Mouse (Mus musculus) embryonic facial prominence, embryonic 11.5 days (tissue): ENCODE measurements around the gene Pax6. TPM values are rescaled to one million over a fixed set of nuclear protein-coding genes. Genes with fewer than 3 reads are reported as not detected.

Source experiments
- ATAC-seq: fragments of 200-750 bp; cut with Nextera tagmentation; replicated peaks from 2 replicates; pipeline ENCODE4 v1.8.0; 2017; ENCODE audit warnings: low read depth; ENCODE audit not compliant: insufficient number of reproducible peaks, low FRiP score, low TSS enrichment
- DNase-seq: peaks from one replicate; pipeline ENCODE4 v3.0.0-alpha.2; 2015; ENCODE audit warnings: low spot score
- H3K27ac ChIP-seq: fragments of 300-500 bp; sonication (generic); replicated peaks from 2 replicates; pipeline ENCODE4 v1.5.1; 2014; ENCODE audit warnings: mild to moderate bottlenecking, low read depth, low read length, control low read depth
- H3K27me3 ChIP-seq: fragments of 300-500 bp; sonication (generic); 2 replicates; pipeline ENCODE4 v1.6.1; 2014; ENCODE audit warnings: mild to moderate bottlenecking, low read length, moderate library complexity, mixed read lengths; ENCODE audit not compliant: control insufficient read depth, insufficient read depth
- H3K36me3 ChIP-seq: fragments of 300-500 bp; sonication (generic); replicated peaks from 2 replicates; pipeline ENCODE4 v1.6.1; 2014; ENCODE audit warnings: low read depth, mild to moderate bottlenecking, low read length, moderate library complexity, mixed read lengths; ENCODE audit not compliant: control insufficient read depth, insufficient read depth
- H3K4me1 ChIP-seq: fragments of 300-500 bp; sonication (generic); 2 replicates; pipeline ENCODE4 v1.6.1; 2014; ENCODE audit warnings: low read length, mixed read lengths; ENCODE audit not compliant: control insufficient read depth, insufficient read depth
- H3K4me2 ChIP-seq: fragments of 300-500 bp; sonication (generic); 2 replicates; pipeline ENCODE4 v1.6.1; 2014; ENCODE audit warnings: low read depth, mild to moderate bottlenecking, control low read depth, low read length, moderate library complexity
- H3K4me3 ChIP-seq: fragments of 300-500 bp; sonication (generic); 2 replicates; pipeline ENCODE4 v1.5.1; 2014; ENCODE audit warnings: low read depth, low read length, control low read depth
- H3K9ac ChIP-seq: fragments of 300-500 bp; sonication (generic); replicated peaks from 2 replicates; pipeline ENCODE4 v1.6.1; 2014; ENCODE audit warnings: mild to moderate bottlenecking, control low read depth, low read length
- H3K9me3 ChIP-seq: fragments of 300-500 bp; sonication (generic); replicated peaks from 2 replicates; pipeline ENCODE4 v1.6.1; 2016; ENCODE audit warnings: mild to moderate bottlenecking, low read length, inconsistent platforms, mixed read lengths; ENCODE audit not compliant: control insufficient read depth
- WGBS: fragments of 180-500 bp; shearing (Covaris S2); extraction: QIAGEN DNeasy Blood & Tissue Kit; methylation state at CpG from one replicate; pipeline ENCODE4 v1.1.7; 2014; 5-methylcytosine and 5-hydroxymethylcytosine counted together
- polyA plus RNA-seq: library from polyadenylated mRNA; unstranded; fragments of >200 nt; fragmentation: Nextera tagmentation; extraction: Ambion mirVana; gene quantifications from 2 replicates; pipeline ENCODE4 v1.2.1, GENCODE M21; 2014

Pax6 gene
- 13.9 and 26.6 TPM in 2 replicates for polyA plus RNA-seq

GRCm38 (mm10) chr2:105668271-105669270 is at the start of gene Pax6:
Gene Pax6 (plus strand): TSS chr2:105668900.
- Histone ChIP-seq H3K27ac (no peak within 1 kb of the TSS), H3K4me2 (peak within 1 kb of the TSS; percentile 10), H3K9ac (no peak within 1 kb of the TSS), H3K36me3 (no peaks in the 10 kb centered on the region), H3K4me1 (no peaks in the 10 kb centered on the region; the same call in 1 of the 2 replicates), H3K9me3 (no peaks in the 10 kb centered on the region), H3K27me3 (peaks cover 89% of the 10 kb centered on the region), H3K4me3 (peak within 1 kb of the TSS; percentile 22)
- ATAC-seq (no peak), DNase-seq (peak; percentile 38)
- WGBS, result under 1% methylated on average over 44 of the region's 44 CpGs

DNA sequence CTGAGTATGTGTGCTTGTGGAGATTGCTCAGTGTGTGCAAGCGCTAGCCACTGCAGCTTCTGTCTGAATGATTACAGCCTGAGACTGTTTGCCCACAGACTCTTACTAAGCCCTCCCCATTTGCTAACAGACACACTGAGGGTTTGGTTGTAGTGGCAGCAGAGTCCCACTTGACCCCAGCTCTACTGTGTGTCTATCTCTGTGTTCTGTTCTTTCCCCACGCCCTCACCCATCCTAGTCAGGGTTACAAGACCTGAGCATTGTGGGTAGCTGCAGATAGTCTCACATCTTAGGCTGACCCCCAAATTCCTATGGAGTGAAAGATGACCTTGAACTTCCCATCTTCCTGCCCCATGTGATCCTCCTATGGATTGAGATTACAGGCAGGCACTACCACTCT is 19.8 kb upstream of the Pax6 start:
- no peaks in the 10 kb centered on the region for H3K9me3 ChIP-seq
- DNase-seq (no peak), ATAC-seq (no peak)
- no peaks in the 10 kb centered on the region for H3K4me1 ChIP-seq
- no peaks in the 10 kb centered on the region for H3K27me3 ChIP-seq
- WGBS, result 80% methylated on average over 2 of the region's 2 CpGs
- H3K36me3 ChIP-seq, result no peaks in the 10 kb centered on the region
- no peak overlapping the region for H3K9ac ChIP-seq
- H3K4me3 ChIP-seq, result no peak overlapping the region
- no peak overlapping the region for H3K4me2 ChIP-seq
- H3K27ac ChIP-seq, result no peak overlapping the region

DNA sequence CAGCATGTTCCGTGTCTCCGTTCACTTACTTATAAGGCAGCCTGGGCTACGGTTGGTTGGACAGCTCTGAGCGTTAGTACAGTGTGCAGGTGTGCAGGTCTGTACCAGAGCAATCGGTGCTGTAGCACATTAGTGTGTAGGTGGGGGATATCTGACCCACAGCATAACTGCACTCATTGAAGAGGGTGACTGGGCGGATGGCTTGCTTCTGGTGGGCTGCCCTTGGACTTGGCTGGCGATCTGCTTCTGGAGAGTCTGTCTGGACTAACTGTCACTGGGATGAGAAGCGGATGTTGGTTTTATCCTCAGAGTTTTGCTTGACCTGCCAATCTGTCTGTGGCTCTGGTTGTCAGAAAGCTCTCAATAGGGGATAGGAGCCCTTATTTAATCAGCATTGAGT is 12.2 kb upstream of the Pax6 start:
- H3K9ac ChIP-seq, result no peak overlapping the region
- no peaks in the 10 kb centered on the region for H3K36me3 ChIP-seq
- no peak overlapping the region for H3K4me3 ChIP-seq
- 83% methylated on average over 8 of the region's 8 CpGs for WGBS
- DNase-seq, result no peak
- no peak overlapping the region for H3K4me2 ChIP-seq
- ATAC-seq, result no peak
- peaks cover 30% of the 10 kb centered on the region for H3K27me3 ChIP-seq
- no peaks in the 10 kb centered on the region for H3K9me3 ChIP-seq
- H3K4me1 ChIP-seq, result peaks cover 2% of the 10 kb centered on the region; the same call in 1 of the 2 replicates
- H3K27ac ChIP-seq, result no peak overlapping the region

DNA sequence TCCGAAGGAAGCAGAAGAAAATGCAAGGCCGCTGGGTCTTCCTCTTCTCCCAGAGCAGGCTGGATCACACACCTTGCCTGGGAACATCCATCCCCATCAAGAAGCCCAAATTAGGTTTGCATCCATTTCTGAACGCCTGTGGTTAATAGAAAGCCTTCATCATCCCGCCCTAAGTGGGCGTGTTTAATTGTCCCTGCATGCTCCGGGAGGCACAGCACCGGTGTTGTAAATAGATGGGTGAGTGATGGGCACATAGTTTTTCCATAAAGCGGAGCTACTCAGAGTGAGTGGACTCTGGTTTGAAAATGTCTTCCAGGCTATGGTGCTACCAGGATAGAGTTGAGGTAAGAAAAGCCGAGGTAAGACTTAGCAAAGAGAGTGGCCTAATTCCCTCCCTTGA is 9.3 kb upstream of the Pax6 start:
- Histone ChIP-seq H3K4me3 (no peak overlapping the region), H3K9me3 (no peaks in the 10 kb centered on the region), H3K27me3 (peaks cover 58% of the 10 kb centered on the region), H3K4me2 (no peak overlapping the region), H3K4me1 (peaks cover 2% of the 10 kb centered on the region; the same call in 1 of the 2 replicates), H3K9ac (no peak overlapping the region), H3K36me3 (no peaks in the 10 kb centered on the region), H3K27ac (no peak overlapping the region)
- DNase-seq (no peak), ATAC-seq (no peak)
- 6% methylated on average over 9 of the region's 9 CpGs for WGBS

DNA sequence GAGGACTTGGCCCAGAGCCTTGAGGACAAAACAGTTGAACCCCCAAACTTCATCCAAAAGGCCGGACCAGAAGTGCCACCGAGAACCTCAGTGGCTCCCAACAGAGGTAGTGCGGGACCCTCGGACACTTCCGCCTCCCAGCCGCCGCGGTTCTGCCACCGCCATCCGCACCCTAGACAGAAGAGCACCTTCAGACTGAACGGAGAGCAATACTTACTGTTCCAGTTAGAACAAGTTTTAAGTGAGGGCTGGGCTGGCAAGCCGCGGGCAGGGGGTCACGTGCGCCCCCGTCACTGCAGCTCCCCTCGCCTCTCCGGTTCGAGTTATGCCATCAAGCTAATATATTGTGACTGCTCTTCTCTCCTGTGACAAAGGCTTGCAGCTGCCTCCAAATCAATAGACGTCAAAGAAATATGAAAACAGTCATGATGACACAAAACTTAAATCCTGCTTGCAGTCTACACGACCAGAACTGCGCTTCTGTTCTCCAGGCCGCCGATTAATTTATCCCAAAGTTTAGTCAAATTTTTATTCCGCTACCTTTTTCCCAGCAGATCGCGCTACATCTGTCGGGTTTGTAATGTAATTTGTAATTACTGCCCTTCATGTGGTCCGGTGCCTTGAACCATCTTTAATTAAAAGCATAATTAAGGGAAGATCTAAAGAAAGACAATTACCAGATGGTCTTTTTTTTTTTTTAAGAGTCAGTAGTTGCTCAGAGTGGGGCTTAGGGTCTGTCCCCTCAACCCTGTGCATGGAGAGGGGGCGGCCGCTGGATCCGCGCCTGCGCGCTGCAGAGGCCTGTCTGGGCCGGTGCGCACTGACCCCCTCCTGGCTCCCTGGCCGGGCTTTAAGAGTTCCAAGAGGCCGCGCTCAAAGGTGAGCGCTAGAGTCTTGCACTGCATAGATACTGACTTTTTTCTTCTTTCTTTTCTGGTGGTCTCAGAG is 8.5 kb upstream of the Pax6 start:
- Histone ChIP-seq H3K4me3 (0 out of 2 replicates have a peak overlapping the region, but pooled peaks have one; percentile 14), H3K4me2 (peak overlapping the region; percentile 32), H3K27ac (no peak overlapping the region), H3K9ac (no peak overlapping the region), H3K27me3 (peaks cover 62% of the 10 kb centered on the region), H3K9me3 (no peaks in the 10 kb centered on the region), H3K36me3 (no peaks in the 10 kb centered on the region), H3K4me1 (peaks cover 2% of the 10 kb centered on the region; the same call in 1 of the 2 replicates)
- under 1% methylated on average over 41 of the region's 41 CpGs for WGBS
- ATAC-seq (no peak; the same call in 1 of the 2 replicates), DNase-seq (peak; percentile 48)

DNA sequence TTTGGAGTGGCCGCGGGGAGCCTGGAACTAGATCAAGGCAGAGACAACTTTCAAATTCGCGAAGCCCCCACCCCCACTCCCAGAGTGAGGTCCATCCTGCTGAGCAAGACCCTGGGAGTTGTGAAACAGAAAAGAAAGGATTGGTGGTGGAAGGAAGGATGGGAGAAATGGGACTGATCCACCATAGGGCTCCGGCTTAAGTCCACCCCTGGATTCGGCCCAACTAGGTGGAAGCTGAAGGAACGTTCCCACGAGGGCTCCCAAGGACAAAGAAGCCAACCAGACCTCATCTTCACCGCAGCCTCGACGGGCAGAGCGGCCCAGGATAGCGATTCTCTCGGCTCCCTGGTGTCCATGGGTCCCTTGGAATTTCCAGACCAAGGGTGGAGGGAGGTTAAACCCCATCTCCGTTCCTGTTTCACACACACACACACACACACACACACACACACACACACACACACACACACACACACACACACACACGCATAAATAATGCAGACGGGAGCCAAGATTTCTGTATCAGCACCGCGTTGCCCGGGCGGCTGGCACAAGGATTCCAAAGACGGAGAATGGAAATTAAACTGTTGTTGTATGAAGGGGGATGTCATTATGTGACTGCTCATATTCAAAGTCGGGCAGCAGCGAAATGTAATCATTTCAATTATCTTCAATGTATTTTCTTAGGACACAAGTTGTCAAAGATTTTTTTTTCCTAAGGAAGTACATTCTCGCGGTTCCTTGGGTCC is 7.7 kb upstream of the Pax6 start:
- H3K9ac ChIP-seq, result no peak overlapping the region
- H3K4me1 ChIP-seq, result peaks cover 2% of the 10 kb centered on the region; the same call in 1 of the 2 replicates
- 0 out of 2 replicates have a peak overlapping the region, but pooled peaks have one; percentile 5 for H3K4me3 ChIP-seq
- no peaks in the 10 kb centered on the region for H3K9me3 ChIP-seq
- H3K27me3 ChIP-seq, result peaks cover 70% of the 10 kb centered on the region
- H3K27ac ChIP-seq, result no peak overlapping the region
- no peak overlapping the region for H3K4me2 ChIP-seq
- H3K36me3 ChIP-seq, result no peaks in the 10 kb centered on the region
- ATAC-seq (no peak), DNase-seq (peak; percentile 35)
- under 1% methylated on average over 26 of the region's 26 CpGs for WGBS

DNA sequence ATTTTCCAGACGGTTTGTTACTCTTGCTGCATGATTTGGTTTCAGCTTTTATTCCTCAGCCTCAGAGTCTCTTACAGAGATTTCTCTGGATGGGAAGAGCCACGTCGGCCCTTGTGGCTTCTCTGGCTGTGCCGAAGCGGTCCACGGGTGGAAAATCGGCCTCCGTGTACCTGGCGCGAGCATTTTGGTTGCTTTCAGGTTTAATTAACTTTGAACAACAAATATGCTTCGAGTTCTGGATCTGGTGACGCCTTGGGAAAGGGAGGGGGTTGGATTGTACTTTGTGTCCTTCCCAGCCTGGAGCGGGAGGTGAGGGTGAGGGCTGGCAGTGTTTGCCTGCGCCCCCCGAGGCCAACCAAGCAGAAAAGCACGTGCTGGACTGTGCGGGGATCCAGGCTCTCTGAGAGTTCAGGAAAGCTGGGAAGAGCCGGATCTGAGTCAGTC is 7.1 kb upstream of the Pax6 start:
- DNase-seq (peak; percentile 31), ATAC-seq (0 out of 2 replicates have a peak, but pooled peaks have one; percentile 39)
- H3K4me3 ChIP-seq, result no peak overlapping the region
- no peak overlapping the region for H3K4me2 ChIP-seq
- H3K36me3 ChIP-seq, result no peaks in the 10 kb centered on the region
- no peaks in the 10 kb centered on the region for H3K9me3 ChIP-seq
- peaks cover 76% of the 10 kb centered on the region for H3K27me3 ChIP-seq
- H3K9ac ChIP-seq, result no peak overlapping the region
- H3K4me1 ChIP-seq, result peaks cover 2% of the 10 kb centered on the region; the same call in 1 of the 2 replicates
- no peak overlapping the region for H3K27ac ChIP-seq
- under 1% methylated on average over 18 of the region's 18 CpGs for WGBS
